Mouse (Mus musculus) G1E-ER4 (cell line): ENCODE results near the gene Gbf1. TPM values are rescaled to one million over a fixed set of nuclear protein-coding genes. Genes with fewer than 3 reads are reported as not detected.

Experiments
- GATA1 ChIP-seq: IDR thresholded peaks from one replicate; pipeline ENCODE4 v1.8.0; 2012; ENCODE audit warnings: low read length, inconsistent platforms
- polyA plus RNA-seq: library from polyadenylated mRNA; stranded (reverse); fragments of >175 nt; gene quantifications from 2 replicates; pipeline ENCODE4 v1.2.3, GENCODE M21; 2012

Gene Gbf1
- polyA plus RNA-seq, 1 experiment = 315 TPM

DNA sequence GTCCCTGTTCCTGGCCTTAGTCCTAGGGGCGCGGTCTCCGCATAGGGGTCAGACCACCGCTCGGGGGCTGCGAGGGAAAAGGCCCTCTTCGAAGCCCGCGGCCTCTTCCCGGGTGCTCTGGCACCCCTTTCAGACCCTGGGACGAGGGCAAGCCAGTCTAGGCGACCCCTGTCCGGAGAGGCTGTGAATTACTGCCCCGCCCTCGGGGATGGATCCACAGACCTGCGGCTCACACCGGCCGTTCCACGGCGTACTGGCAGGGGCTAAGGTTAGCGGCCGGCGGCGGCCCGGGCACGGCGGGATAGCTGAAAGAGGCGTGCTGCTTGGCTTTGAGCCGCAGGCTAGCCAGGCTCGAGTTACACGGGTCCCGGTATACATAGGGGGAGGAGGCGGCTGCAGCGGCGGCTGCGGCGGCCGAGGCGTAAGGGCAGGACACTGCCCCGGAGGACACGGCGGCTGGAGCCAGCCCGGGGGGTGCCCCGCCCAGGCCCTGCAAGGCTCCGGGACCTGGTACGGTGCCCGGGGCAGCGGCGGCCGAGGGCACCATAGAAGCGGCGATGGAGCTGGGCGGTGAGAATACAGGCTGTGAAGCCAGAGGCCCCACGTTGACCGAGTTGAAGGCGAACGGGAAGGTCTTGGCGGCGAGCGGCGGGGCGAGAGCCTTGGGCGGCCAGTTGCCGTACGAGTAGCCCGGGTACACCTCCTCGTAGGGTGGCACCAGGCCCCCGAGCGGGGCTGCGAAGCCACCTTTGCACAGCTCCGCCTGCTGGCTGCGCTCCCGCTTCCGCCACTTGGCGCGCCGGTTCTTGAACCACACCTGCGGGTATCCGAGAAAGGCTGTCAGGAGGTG is 16.3 kb upstream of the Gbf1 start:
- TF ChIP-seq GATA1 = no peak

DNA sequence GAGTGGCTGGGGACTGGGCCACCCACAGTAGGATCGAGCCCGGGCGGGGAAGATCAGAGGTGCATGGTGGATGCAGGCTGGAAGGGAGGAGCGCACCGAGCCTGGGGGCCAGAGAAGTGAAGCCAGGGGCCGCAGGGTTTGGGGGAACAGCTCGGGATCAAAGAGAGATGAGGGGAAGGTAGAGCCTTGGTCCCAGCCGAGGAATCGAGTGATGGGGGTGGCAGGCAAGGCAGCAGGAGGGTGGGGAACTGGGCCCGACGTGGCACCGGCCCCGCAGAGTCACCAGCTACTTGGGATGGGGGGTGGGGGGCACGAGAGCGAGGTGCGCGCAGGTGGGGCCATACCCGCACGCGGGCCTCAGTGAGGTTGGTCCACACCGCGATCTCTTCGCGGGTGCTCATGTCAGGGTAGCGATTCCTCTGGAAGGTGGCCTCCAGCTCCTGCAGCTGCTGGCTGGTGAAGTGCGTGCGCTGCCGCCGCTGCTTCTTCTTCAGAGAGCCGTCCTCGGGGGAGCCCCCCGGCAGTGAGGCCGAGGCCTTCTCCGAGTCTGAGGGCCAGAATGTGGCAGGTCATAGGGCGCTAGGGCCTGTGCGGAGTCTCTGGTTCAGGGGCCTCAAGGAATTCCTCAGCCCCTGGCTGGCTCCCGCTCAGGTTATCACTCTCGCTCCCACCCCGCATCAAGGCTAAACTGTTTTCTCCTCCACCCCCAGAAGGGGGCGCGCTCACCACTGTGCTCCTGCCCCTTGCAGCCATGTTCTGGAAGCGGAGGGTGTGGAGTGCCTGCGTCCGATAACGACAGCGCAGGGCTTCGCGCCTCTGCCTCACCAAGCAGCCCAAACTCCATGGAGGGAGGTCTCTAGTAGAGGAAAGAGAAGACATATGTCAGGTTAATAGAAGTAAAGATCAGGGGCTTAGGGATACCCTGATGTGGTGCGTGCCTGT is 15.4 kb upstream of the Gbf1 start:
- TF ChIP-seq GATA1 = no peak

DNA sequence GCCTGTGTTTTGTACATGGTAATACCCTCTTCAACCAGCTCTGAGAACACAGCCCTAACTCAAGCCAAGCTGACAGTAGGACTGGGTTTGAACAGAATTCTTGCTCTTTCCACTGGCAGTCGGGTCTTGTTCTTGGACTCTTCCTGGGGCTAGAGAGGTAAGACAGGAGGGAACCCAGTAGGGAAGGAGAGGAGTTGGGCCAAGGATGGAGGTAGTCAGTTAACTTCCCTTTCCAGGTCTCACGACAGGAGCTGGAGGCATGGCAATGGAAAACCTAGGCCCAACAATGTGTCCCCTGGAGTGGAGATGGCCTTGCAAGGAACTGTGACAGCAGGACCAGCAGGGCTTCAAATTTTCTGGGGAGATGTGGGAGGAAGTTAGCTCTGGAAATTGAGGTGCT is 12.0 kb upstream of the Gbf1 start:
- no peak for TF ChIP-seq GATA1

DNA sequence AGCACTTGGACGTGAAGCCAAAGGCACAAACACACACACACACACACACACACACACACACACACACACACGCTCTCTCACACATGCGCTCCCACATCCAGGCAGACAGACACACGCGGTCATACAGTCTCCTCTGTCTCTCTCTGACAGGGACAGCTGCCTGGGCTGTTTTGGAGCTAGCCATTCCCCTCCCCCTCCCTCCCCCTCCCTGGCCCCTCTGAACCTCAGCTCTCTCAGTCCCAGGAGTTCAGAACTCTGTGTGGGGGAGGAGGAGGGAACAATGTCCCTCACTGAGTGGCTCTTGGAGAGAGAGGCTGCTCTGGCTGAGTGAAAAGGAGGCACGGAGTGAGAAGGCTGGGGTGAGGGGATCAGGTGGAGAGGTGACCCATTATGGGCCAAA is 11.2 kb upstream of the Gbf1 start:
- TF ChIP-seq GATA1 = no peak

DNA sequence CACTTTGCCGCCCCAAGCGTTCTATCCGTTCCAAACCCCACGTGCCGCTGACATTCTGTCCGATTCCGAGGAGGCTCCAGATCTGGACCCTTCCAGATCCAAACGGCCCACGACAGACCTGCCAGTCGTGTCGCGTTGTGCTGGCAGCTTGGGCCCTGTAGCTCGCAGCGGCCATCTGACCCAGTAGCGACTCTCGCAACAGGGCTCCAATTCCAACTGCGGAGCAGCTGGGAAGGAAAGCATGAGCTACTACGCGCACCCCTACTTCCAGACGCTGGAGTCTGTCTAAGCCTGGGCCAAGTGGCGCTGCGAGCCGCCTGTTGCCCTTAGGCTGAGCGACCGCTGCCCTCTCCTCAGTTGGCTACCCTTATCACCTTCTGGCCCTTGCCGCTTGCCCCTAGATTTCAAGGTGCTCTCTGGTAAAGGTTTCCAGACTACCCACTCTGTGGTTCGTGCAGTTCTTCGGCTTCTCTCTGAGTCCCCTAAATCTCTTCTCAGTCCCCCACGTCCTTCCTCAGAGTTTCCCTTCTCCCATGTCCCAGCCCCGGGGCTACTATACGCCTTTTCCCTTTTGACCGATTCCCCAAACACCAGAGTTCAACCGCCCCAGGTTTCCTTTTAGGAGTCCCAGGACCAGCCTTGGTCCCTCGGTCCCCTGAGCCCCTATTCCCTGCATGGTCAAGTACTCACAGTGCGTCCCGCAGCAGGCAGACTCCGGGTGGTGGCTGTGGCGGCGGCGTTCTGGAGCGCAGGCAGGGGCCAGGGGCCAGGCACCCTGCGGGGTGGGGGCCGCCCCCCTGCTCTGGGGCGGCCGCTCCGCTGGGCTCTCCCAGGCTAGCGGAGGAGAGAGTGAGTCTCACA is 4.6 kb upstream of the Gbf1 start, which contains the start of gene Pitx3:
Gene Pitx3, minus strand, starts transcription at position 816 of the 861 bp plus-strand sequence.
- TF ChIP-seq GATA1 = no peak

DNA sequence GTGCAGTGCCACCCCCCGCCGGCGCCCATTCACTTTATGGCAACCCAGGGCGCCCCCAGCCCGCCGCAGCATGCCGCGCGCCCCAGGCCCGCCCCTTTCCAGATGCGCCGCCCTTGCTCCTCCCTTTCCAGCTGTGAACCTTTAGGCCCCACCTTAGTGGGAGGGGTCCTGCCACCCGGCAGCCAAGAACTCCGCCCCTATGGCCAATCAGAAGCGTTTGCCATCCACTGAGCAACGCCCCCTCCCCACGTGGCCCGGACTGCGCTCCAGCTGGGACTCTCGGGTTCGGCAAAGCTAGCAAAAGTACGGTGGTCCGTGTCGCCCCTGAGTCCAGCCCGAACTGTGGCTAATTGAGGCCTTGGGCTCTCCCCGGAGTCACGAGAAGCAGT is 3.9 kb upstream of the Gbf1 start:
- no peak for TF ChIP-seq GATA1

DNA sequence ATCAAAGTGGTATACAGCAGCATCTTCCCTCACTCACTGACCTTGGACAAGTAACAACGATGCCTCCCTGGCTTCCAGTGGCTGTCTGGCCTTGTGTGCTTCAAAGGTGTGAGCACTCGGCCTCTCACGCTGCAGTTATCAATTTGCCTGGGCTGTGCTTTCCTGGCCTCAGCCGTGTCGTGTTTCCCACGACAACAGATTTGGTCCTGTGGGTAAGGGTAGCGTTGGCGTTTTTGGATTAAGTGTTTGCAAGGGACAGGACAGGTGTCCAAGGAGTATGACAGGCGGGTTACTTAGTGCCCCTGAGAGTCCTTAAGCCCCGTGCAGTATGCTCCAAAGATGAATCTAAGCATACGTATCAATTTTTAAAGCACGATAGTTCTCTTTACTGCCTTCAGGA is 3.2 kb upstream of the Gbf1 start:
- TF ChIP-seq GATA1 = no peak

DNA sequence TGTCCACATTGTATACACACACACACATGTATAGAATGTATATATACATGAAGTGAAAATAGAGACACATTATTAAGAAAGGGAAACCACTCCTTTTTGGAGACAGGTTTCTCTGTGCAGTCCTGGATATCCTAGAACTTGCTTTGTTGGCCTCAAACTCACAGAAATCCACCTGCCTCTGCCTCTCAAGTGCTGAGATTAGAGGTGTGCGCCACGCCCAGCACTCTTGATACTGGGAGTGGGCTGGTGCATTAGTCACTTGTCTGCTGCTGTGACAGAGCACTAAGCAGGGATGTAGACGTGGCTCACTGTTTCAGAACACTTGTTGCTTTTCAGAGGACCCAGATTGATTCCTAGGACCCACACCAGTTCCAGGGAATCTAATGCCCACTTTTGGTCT is 13.6 kb downstream of the Gbf1 start:
- no peak for TF ChIP-seq GATA1

DNA sequence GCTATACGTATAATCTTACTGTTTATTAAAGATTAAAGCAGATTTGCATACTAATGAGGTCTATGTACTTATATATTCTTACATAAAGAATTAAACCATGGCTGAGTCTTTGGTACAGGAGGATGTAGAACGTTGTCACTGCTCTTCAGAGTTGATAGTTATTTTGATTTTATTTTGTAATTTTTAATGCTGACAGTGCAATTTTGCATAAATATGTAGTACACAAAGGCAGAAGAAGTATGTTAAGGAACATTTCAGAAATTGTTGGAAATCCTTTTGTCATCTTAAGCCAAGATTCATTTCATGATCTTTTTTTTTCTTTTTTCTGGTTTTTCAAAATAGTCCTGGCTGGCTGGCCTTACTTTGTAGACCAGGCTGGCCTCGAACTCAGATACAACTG is 17.1 kb downstream of the Gbf1 start:
- no peak for TF ChIP-seq GATA1

DNA sequence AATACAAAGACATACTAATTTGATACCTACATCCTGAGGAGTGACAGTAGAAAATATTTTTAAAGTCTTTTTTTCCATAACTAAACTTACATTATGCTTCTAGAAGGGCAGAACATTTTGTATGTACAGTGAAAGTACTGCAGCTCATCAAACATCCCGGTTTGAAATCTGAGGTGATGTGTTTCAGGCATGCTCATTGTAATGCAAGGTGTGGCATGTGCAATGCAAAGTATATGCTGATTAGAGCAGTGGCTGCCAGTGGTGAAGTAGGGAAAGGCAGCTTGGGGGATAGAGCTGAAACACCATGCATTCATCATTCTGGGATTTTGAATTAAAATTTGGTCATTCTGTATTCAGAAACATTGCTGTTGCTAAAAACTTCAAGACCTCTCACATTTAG is 17.6 kb downstream of the Gbf1 start:
- TF ChIP-seq GATA1 = no peak

DNA sequence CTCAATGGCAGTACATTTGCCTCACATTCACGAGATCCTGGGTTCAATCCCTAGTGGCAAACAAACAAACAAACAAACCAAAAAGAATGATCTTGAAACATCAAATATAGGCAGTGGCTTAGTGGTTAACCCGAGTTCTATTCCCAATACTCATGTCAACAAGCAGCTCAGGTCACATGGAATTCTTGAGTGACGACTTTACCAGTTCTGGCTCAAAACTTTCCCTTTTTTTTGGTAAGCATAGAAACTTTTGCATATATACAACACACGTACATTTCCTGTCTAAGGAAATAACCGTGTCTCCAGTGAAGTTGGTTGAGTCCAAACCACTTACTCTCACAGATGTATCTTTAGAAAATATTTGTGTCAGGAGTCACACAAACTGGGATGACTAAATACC is 20.2 kb downstream of the Gbf1 start:
- no peak for TF ChIP-seq GATA1

DNA sequence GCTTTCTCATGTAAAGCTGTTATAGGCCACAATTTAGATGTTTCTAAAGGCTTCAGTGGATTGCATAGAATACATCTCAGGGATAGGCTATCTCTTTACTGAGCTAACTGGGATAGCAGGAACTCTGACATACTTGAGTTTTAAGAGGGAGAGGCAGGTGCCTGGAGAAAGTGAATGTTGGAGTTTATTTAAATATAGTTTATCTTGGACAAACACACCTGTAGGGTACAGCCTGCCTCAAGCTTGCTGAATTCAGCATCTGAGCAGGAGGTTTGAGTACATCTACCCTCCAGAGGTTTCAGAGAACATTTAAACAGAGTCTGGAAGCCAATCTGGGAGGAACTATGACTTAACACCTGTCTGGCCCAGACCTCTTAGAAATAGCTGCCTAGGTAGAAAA is 22.9 kb downstream of the Gbf1 start:
- no peak for TF ChIP-seq GATA1

DNA sequence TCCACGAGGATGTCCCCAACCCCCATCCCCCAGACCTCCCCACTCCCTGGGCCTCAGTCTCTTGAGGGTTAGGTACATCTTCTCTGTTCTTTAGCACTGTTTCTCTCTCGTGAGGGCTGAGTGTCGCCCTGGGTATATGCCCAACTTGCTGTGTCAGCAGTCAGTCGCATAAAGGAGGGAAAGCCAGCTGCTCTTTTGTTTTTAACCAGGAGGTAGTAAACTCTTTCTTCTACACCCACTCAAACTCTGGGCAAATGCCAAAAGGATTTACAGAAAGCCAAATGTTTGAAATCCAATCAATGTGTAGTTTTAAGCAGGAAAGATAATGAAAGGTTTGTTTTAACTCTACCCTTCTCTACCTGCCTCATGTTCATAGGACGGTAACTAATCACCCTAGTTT is 24.7 kb downstream of the Gbf1 start:
- no peak for TF ChIP-seq GATA1

DNA sequence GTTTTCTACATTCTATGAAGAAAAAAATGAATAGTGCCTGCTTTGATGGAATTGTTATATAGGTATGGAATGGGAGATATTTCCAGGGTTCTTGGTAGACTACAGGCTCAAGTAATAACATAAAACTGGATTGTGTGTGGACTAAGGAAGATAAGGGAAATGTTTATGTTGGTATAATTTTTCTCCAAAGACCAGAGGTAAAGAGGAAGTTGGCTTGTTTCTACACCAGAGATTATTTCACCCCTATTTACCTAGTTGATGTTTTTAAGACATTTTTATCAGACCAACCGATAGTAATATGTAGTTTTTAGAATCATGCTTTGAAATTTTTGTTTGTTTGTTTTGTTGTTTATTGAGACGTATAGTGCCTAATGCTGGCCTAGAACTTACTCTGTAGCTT is 28.0 kb downstream of the Gbf1 start:
- TF ChIP-seq GATA1 = no peak

DNA sequence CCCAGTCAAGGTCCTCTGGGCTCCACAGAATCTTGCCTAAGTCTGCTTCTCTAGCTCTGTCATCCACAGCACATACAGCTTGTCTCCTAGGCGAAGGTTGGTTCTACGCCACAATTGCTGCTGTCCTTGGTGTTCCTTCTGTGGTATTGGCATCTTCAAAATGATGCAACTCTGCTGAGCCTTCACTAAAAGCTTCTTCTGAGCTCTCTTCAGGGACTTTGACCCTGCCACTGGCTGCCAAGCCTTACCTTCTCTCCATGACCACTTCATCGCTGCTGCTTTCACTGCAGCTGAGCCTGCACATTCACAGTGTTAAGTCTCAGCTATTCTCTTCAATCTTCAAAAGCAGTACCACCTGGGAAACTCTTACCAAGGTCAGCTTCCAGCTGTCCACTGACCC is 29.9 kb downstream of the Gbf1 start:
- no peak for TF ChIP-seq GATA1

DNA sequence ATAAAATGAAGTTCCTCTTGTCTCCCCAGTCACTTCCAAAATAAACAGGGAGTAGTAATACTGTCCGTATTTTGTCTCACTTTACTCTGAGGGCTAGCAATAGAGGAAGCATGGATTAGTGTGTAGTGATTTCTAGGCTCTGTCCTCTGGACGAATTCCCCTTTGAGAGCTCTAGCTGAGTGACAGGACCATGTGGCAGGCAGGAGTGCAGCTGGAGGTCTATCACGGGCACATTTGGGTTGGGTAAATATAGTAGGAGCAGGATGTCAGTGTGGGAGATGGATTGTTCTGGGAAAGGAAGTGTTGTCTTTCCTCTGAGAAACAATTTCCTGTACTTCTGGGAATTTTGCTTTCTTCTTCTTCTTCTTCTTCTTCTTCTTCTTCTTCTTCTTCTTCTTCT is 34.3 kb downstream of the Gbf1 start:
- no peak for TF ChIP-seq GATA1

DNA sequence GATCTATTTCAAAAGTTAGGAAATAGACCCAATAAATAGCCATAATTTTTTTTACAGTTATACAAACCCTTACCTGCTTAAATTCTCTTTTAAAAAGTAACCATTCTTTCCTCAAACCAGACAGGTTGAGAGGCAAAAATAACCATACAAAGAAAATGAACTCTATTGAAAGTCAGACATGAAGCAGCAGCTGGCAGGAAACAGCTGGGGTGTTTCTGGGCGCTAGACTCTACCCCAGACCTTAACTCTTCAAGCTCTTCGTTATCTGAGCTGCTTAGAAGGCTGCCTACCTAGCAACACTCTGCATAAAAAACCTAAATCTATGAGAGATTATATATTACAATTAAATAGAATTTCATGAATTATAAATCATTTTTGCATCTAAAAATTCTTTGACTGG is 34.9 kb downstream of the Gbf1 start:
- no peak for TF ChIP-seq GATA1
